Mouse (Mus musculus) layer of hippocampus, adult 9-11 months (tissue): ENCODE measurements around the gene Klrb1a.

Source experiments
- DNase-seq: peaks from one replicate; pipeline ENCODE4 v3.0.0; 2022

Klrb1a gene

GRCm38 (mm10) chr6:128599555-128599954 lies 23.8 kb downstream of the Klrb1a start:
- no peak for DNase-seq

- DNase-seq = no peak
Measured at GRCm38 (mm10) chr6:128598256-128599047, 24.9 kb downstream of the Klrb1a start.

GRCm38 (mm10) chr6:128597121-128597522 lies 26.2 kb downstream of the Klrb1a start:
- DNase-seq = peak; percentile 77

- no peak for DNase-seq
Measured at GRCm38 (mm10) chr6:128594651-128595050, 28.7 kb downstream of the Klrb1a start.

GRCm38 (mm10) chr6:128589426-128589825 lies 33.9 kb downstream of the Klrb1a start:
- no peak for DNase-seq

GRCm38 (mm10) chr6:128587619-128588018 lies 35.7 kb downstream of the Klrb1a start:
- no peak for DNase-seq

- DNase-seq = no peak
Measured at GRCm38 (mm10) chr6:128585642-128586245, 37.6 kb downstream of the Klrb1a start.

GRCm38 (mm10) chr6:128584070-128584660 lies 39.2 kb downstream of the Klrb1a start:
- DNase-seq = no peak

- DNase-seq = no peak
Measured at GRCm38 (mm10) chr6:128581508-128581907, 41.8 kb downstream of the Klrb1a start, which contains the start of gene A2ml1. A2ml1 (minus strand) TSS chr6:128581608.

GRCm38 (mm10) chr6:128577301-128577700 lies 46.0 kb downstream of the Klrb1a start:
- no peak for DNase-seq

- DNase-seq = no peak
Measured at GRCm38 (mm10) chr6:128566589-128566988, 56.7 kb downstream of the Klrb1a start.
